Mouse (Mus musculus) myocyte (in vitro differentiated cells): ENCODE data around the gene Tmem259. TPM values are rescaled to one million over a fixed set of nuclear protein-coding genes. Genes with fewer than 3 reads are reported as not detected.
A peak's percentile ranks its signal among the peaks of the same experiment; 100 is the strongest.

Experiments
- H3K27me3 ChIP-seq: one replicate; pipeline ENCODE4 v1.6.1; 2011; ENCODE audit not compliant: control insufficient read depth, insufficient read depth, insufficient read length
- H3K36me3 ChIP-seq: one replicate; pipeline ENCODE4 v1.6.1; 2011; ENCODE audit not compliant: control insufficient read depth, insufficient read depth
- H3K4me2 ChIP-seq: one replicate; pipeline ENCODE4 v1.6.1; 2011; ENCODE audit warnings: low read depth, control low read depth
- H3K4me3 ChIP-seq: one replicate; pipeline ENCODE4 v1.5.1; 2011; ENCODE audit warnings: mild to moderate bottlenecking, control low read depth, moderate library complexity
- H3K79me2 ChIP-seq: one replicate; pipeline ENCODE4 v1.6.1; 2011; ENCODE audit not compliant: control insufficient read depth, insufficient read depth
- H3ac ChIP-seq: one replicate; pipeline ENCODE4 v1.6.1; 2011; ENCODE audit not compliant: control insufficient read depth, insufficient read length
- CEBPB ChIP-seq: IDR thresholded peaks from 2 replicates; pipeline ENCODE4 v1.6.1; 2011; ENCODE audit warnings: mild to moderate bottlenecking, moderate library complexity; ENCODE audit not compliant: poor library complexity, insufficient read depth, severe bottlenecking
- E2F4 ChIP-seq: IDR thresholded peaks from one replicate; pipeline ENCODE4 v1.6.1; 2011; ENCODE audit warnings: mild to moderate bottlenecking, control low read depth, moderate library complexity; ENCODE audit not compliant: insufficient read depth
- MAX ChIP-seq: IDR thresholded peaks from one replicate; pipeline ENCODE4 v1.6.1; 2011; ENCODE audit warnings: low read depth, mild to moderate bottlenecking, control low read depth
- MYOD1 ChIP-seq, 3 experiments: IDR thresholded peaks; one replicate each; pipeline ENCODE4 v1.6.1; 2011; ENCODE audit warnings: control low read depth in 2 of 3, low read depth in 2 of 3, mild to moderate bottlenecking in 2 of 3, moderate library complexity in 1 of 3; ENCODE audit not compliant: insufficient read length in 2 of 3, control insufficient read depth in 1 of 3
- MYOG ChIP-seq, 3 experiments: IDR thresholded peaks; one replicate each; pipeline ENCODE4 v1.6.1; 2011; ENCODE audit warnings: control low read depth in 2 of 3, low read depth in 2 of 3, mild to moderate bottlenecking in 2 of 3; ENCODE audit not compliant: insufficient read length in 2 of 3, control insufficient read depth in 1 of 3, insufficient read depth in 1 of 3
- POLR2A ChIP-seq: IDR thresholded peaks from one replicate; pipeline ENCODE4 v1.6.1; 2011; ENCODE audit warnings: low read depth, mild to moderate bottlenecking, control low read depth, moderate library complexity; ENCODE audit not compliant: insufficient read length
- POLR2AphosphoS2 ChIP-seq: IDR thresholded peaks from one replicate; pipeline ENCODE4 v1.6.1; 2011; ENCODE audit warnings: low read depth, control low read depth; ENCODE audit not compliant: insufficient read length
- REST ChIP-seq: IDR thresholded peaks from one replicate; pipeline ENCODE4 v1.6.1; 2011; ENCODE audit warnings: mild to moderate bottlenecking, control low read depth, moderate library complexity; ENCODE audit not compliant: insufficient read depth, insufficient read length
- SRF ChIP-seq: IDR thresholded peaks from one replicate; pipeline ENCODE4 v1.6.1; 2011; ENCODE audit warnings: low read depth; ENCODE audit not compliant: control insufficient read depth, insufficient read length
- TCF12 ChIP-seq: IDR thresholded peaks from one replicate; pipeline ENCODE4 v1.6.1; 2011; ENCODE audit warnings: mild to moderate bottlenecking, control low read depth; ENCODE audit not compliant: poor library complexity, insufficient read depth, severe bottlenecking
- TCF3 ChIP-seq: IDR thresholded peaks from one replicate; pipeline ENCODE4 v1.6.1; 2011; ENCODE audit warnings: low read depth, control low read depth; ENCODE audit not compliant: insufficient read length
- USF1 ChIP-seq: IDR thresholded peaks from one replicate; pipeline ENCODE4 v1.6.1; 2011; ENCODE audit warnings: low read depth, mild to moderate bottlenecking, control low read depth, moderate library complexity
- polyA plus RNA-seq: library from polyadenylated mRNA; unstranded; fragments of >200 nt; fragmentation: generic; extraction: Trizol; gene quantifications from one replicate; pipeline ENCODE4 v1.2.1, GENCODE M21; 2012; ENCODE audit warnings: missing spikeins

Tmem259 gene
- 152 TPM for polyA plus RNA-seq

DNA sequence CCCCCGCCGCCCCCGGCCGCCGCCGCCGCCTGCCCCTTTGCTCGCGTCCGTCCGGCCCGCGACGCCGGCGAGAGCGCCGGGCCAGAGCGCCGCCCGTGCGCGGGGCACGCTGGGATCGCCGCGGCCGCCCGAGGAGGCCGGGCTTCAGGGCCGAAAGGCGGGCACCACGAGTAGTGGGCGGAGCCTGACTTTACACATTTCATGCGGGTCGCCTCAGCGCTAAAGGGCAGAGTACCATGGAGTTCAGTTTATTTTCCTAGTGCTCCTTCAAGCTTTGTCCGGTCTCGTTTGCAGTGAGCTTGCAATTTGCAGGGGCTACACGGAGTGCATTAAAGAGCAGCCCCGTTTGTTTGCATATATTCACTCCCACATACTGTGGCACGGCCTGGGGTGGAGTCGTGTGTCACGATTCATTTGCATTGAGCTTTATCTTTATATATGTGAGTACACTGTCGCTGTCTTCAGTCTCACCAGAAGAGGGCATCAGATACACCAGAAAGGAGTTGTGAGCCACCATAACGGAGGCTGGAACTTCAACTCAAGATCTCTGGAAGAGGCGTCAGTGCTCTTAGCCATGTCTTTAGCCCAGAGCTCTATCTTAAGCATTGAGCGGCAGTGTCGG, at the start of gene Tmem259:
TSS of gene Tmem259 (minus strand) at position 136 of the 622 bp plus-strand sequence.
- no peak for TF ChIP-seq E2F4
- TF ChIP-seq SRF = peak; percentile 20
- TF ChIP-seq POLR2A = peak; percentile 59
- H3K27me3 ChIP-seq = no peaks in the 10 kb centered on the region
- peaks cover 47% of the 10 kb centered on the region for H3K79me2 ChIP-seq
- peak within 1 kb of the TSS; percentile 74 for H3K4me3 ChIP-seq
- H3K4me2 ChIP-seq = peak within 1 kb of the TSS; percentile 96
- no peaks in the 10 kb centered on the region for H3K36me3 ChIP-seq
- H3ac ChIP-seq = peak within 1 kb of the TSS; percentile 51

DNA sequence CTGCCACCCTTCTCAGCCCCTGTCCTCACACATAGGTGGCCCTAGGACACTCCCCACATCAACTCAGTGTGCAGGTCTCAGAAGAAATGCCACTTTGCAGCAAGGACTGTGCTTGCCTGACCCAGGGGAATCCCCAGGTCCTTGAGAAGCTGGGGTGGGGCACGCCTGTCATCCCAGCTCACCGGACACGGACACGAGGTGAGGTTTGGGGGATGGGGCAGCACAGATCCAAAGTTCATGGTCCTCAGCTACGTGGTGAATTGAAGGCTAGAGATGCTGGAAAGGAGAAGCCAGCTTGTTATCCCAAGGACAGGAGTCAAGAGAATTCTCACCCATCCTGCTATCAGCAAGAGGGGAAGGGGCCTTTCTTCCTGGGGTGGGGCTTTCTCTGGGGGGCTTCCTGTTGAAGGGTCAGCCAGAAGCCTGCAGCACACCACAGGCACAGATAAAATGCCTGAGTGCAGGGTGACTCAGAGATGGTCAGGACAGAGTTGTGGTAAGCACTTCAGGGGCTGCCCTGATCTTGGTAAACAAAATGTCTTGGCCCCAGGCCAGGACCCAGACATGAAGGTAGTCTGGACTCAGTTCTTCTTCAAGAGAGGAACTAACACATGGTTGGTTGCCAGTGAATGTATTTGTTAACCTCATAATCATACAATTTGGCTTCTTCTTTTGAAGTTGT, 48.8 kb upstream of the Tmem259 start:
- no peak overlapping the region for H3ac ChIP-seq
- no peak overlapping the region for H3K4me3 ChIP-seq
- H3K4me2 ChIP-seq = peak overlapping the region; percentile 75
- peaks cover 4% of the 10 kb centered on the region for H3K79me2 ChIP-seq
- TF ChIP-seq CEBPB = no peak
- no peak for TF ChIP-seq MYOD1 (IDR thresholded peaks at IDR 0.05; ENCODE audit: control insufficient read depth in 1 of 3, insufficient read length in 2 of 3, low read depth in 2 of 3)
- no peak for TF ChIP-seq POLR2A
- no peak for TF ChIP-seq REST
- no peak for TF ChIP-seq USF1
- no peak for TF ChIP-seq SRF
- peak; percentile 46 for TF ChIP-seq POLR2AphosphoS2
- H3K27me3 ChIP-seq = no peaks in the 10 kb centered on the region
- H3K36me3 ChIP-seq = no peaks in the 10 kb centered on the region

DNA sequence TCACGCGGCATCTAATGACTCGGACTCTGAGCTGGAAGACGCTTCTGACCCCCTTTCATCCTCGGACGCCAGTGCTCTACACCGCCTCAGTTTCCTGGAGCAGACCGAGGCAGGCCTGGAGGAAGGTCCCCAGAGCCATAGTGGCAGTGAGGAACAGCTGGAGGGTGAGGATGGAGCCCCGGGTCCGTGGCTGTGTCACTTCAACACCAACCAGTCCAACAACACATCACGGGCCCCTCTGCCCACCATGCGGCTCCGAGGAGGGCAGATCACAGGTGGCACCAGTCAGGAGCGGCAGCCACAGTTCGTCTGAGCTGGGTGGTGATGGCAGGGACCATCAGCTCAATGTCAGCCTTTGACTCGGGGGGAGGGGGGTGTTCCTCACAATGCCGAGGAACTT, 46.6 kb upstream of the Tmem259 start:
- H3K27me3 ChIP-seq = no peaks in the 10 kb centered on the region
- TF ChIP-seq SRF (no peak), E2F4 (no peak), POLR2AphosphoS2 (no peak)
- no peaks in the 10 kb centered on the region for H3K36me3 ChIP-seq
- no peaks in the 10 kb centered on the region for H3K79me2 ChIP-seq
- H3K4me3 ChIP-seq = no peak overlapping the region
- H3ac ChIP-seq = no peak overlapping the region
- no peak overlapping the region for H3K4me2 ChIP-seq

DNA sequence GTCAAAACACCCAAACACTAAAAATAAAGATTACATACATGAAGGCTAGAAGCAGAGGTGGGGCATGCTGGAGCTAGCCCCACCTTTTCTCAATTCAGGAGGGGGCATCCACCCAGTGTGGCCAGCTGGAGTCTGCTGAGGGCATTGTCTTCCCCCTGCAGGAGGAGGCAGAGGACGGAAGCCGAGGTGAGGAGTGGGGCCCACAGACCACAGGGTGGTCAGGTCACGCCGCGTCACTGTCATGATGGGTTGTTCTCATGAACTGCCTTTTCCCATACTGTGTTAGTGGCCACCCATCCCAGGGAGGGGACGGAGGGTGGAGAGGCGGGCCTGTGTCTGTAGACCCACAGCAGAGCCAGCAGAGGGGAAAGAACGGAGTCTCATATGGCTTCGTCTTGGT, 46.1 kb upstream of the Tmem259 start:
- Histone ChIP-seq H3ac (no peak overlapping the region), H3K36me3 (no peaks in the 10 kb centered on the region), H3K4me2 (no peak overlapping the region), H3K79me2 (no peaks in the 10 kb centered on the region), H3K27me3 (no peaks in the 10 kb centered on the region), H3K4me3 (no peak overlapping the region)
- TF ChIP-seq POLR2A (no peak), TCF12 (no peak), MAX (no peak), MYOD1 (IDR thresholded peaks at IDR 0.05; ENCODE audit: control insufficient read depth in 1 of 3, insufficient read length in 2 of 3, low read depth in 2 of 3) (no peak), USF1 (no peak), CEBPB (no peak), POLR2AphosphoS2 (no peak), SRF (no peak), E2F4 (no peak), REST (no peak), TCF3 (no peak), MYOG (IDR thresholded peaks at IDR 0.05; ENCODE audit: control insufficient read depth in 1 of 3, insufficient read depth in 1 of 3, insufficient read length in 2 of 3, low read depth in 2 of 3) (no peak)

DNA sequence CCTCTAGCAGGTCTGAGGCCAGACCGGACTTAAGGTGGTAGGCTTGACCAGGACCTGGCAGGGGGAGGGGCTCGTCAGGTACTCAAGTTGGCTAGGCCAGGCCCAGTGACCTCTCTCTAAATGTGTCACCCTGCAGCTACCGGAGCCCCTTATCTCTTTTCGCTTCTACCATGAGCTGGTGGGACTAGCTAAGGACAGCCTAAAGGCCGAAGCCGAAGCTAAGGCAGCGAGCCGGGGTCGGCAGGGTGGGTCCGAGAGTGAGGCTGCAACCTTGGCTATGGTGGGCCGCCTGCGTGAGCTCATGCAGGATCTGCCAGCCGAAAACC, 44.4 kb upstream of the Tmem259 start:
- no peaks in the 10 kb centered on the region for H3K36me3 ChIP-seq
- TF ChIP-seq POLR2AphosphoS2 (no peak), E2F4 (no peak), MYOG (IDR thresholded peaks at IDR 0.05; ENCODE audit: control insufficient read depth in 1 of 3, insufficient read depth in 1 of 3, insufficient read length in 2 of 3, low read depth in 2 of 3) (no peak), MYOD1 (IDR thresholded peaks at IDR 0.05; ENCODE audit: control insufficient read depth in 1 of 3, insufficient read length in 2 of 3, low read depth in 2 of 3) (no peak), REST (no peak), SRF (no peak), USF1 (no peak), TCF12 (no peak), MAX (no peak), TCF3 (no peak), CEBPB (no peak), POLR2A (no peak)

More for the DNA sequence above, 44.4 kb upstream of the Tmem259 start:
- no peak overlapping the region for H3K4me3 ChIP-seq
- H3K27me3 ChIP-seq = no peaks in the 10 kb centered on the region
- H3K79me2 ChIP-seq = no peaks in the 10 kb centered on the region
- no peak overlapping the region for H3ac ChIP-seq
- no peak overlapping the region for H3K4me2 ChIP-seq
